Mouse (Mus musculus) brown adipose tissue, adult 24 weeks (tissue): ENCODE measurements around the gene Tas2r138. TPM values are rescaled to one million over a fixed set of nuclear protein-coding genes. Genes with fewer than 3 reads are reported as not detected.

Experiments used
- H3K27ac ChIP-seq: fragments of 200-500 bp; replicated peaks from 2 replicates; pipeline ENCODE4 v1.5.1; 2012; ENCODE audit warnings: low read depth, mild to moderate bottlenecking, low read length
- H3K4me1 ChIP-seq: fragments of 200-500 bp; 2 replicates; pipeline ENCODE4 v1.6.1; 2012; ENCODE audit warnings: low read length, mixed read lengths; ENCODE audit not compliant: control insufficient read depth, insufficient read depth, insufficient read length
- H3K4me3 ChIP-seq: fragments of 200-500 bp; 2 replicates; pipeline ENCODE4 v1.5.1; 2012; ENCODE audit warnings: low read depth, mild to moderate bottlenecking, low read length, moderate library complexity; ENCODE audit not compliant: insufficient read depth
- polyA plus RNA-seq: library from polyadenylated mRNA; stranded (reverse); fragments of >200 nt; gene quantifications from 2 replicates; pipeline ENCODE4 v1.2.4, GENCODE M21; 2012; ENCODE audit not compliant: missing spikeins, insufficient read depth, insufficient read length

Gene Tas2r138
- polyA plus RNA-seq, 1 experiment: not detected

GRCm38 (mm10) chr6:40588346-40588745, 24.8 kb downstream of the Tas2r138 start:
- H3K27ac ChIP-seq: no peak overlapping the region
- H3K4me3 ChIP-seq: no peak overlapping the region
- H3K4me1 ChIP-seq: no peaks in the 10 kb centered on the region

GRCm38 (mm10) chr6:40585645-40586044, 27.5 kb downstream of the Tas2r138 start, which contains the start of gene Clec5a:
TSS of gene Clec5a (minus strand) at chr6:40585821.
- no peak within 1 kb of the TSS for H3K4me3 ChIP-seq
- no peaks in the 10 kb centered on the region for H3K4me1 ChIP-seq
- no peak within 1 kb of the TSS for H3K27ac ChIP-seq

GRCm38 (mm10) chr6:40584336-40584735, 28.8 kb downstream of the Tas2r138 start:
- H3K4me1 ChIP-seq: no peaks in the 10 kb centered on the region
- no peak overlapping the region for H3K4me3 ChIP-seq
- H3K27ac ChIP-seq: no peak overlapping the region

GRCm38 (mm10) chr6:40576305-40576704, 36.8 kb downstream of the Tas2r138 start:
- Histone ChIP-seq H3K4me1 (no peaks in the 10 kb centered on the region), H3K27ac (no peak overlapping the region), H3K4me3 (no peak overlapping the region)

GRCm38 (mm10) chr6:40573618-40574017, 39.5 kb downstream of the Tas2r138 start:
- Histone ChIP-seq H3K4me3 (no peak overlapping the region), H3K4me1 (no peaks in the 10 kb centered on the region), H3K27ac (no peak overlapping the region)

- H3K27ac ChIP-seq: no peak within 1 kb of the TSS
- H3K4me1 ChIP-seq: no peaks in the 10 kb centered on the region
- H3K4me3 ChIP-seq: no peak within 1 kb of the TSS
Observed at GRCm38 (mm10) chr6:40569187-40569586, 43.9 kb downstream of the Tas2r138 start, which contains the start of gene Olfr460. TSS of gene Olfr460 (plus strand) at chr6:40569487.

Other genes starting within 250 kb of the Tas2r138 start
- 2.8 and 3.7 TPM in 2 replicates for gene E330009J07Rik, start 177.2 kb downstream of the Tas2r138 start, polyA plus RNA-seq
- not detected in 2 replicates for gene Wee2, start 174.2 kb downstream of the Tas2r138 start, polyA plus RNA-seq
- gene Ssbp1, start 142.0 kb downstream of the Tas2r138 start, polyA plus RNA-seq: 76.8 and 95.7 TPM in 2 replicates
- not detected in 2 replicates for gene Tas2r137, start 122.1 kb downstream of the Tas2r138 start, polyA plus RNA-seq
- not detected in 2 replicates for gene Tas2r108, start 119.8 kb downstream of the Tas2r138 start, polyA plus RNA-seq
- gene Prss37, start 93.8 kb downstream of the Tas2r138 start, polyA plus RNA-seq: not detected in 2 replicates
- gene Olfr461, start 58.3 kb downstream of the Tas2r138 start, polyA plus RNA-seq: not detected in 2 replicates
- not detected in 2 replicates for gene Olfr460, start 43.8 kb downstream of the Tas2r138 start, polyA plus RNA-seq
- gene Clec5a, start 27.5 kb downstream of the Tas2r138 start, polyA plus RNA-seq: 0.67 and 1.5 TPM in 2 replicates
- 0.79 TPM in 1 of 2 replicates, not detected in the other for gene Mgam, start 15.5 kb upstream of the Tas2r138 start, polyA plus RNA-seq